Mouse (Mus musculus): ENCODE results near the gene Med13l. TPM values are rescaled to one million over a fixed set of nuclear protein-coding genes. Genes with fewer than 3 reads are reported as not detected.

Med13l gene
- polyA plus RNA-seq, 1 experiment from 2014 or later = 7.0 TPM

- Histone ChIP-seq H3K9ac (ENCODE audit: low read depth, low read length) (no peak overlapping the region), H3K36me3 (ENCODE audit: insufficient read depth, low read length) (no peaks in the 10 kb centered on the region), H3K9me3 (replicated peaks; ENCODE audit: low read length) (no peaks in the 10 kb centered on the region), H3K27ac (no peak overlapping the region), H3K27me3 (ENCODE audit: insufficient read depth, low read length) (no peaks in the 10 kb centered on the region), H3K4me1 (replicated peaks; ENCODE audit: insufficient read depth, low read length) (peaks cover 5% of the 10 kb centered on the region), H3K4me2 (ENCODE audit: low read length) (no peak overlapping the region), H3K4me3 (replicated peaks; ENCODE audit: low read depth, low read length) (no peak overlapping the region)
- ATAC-seq (replicated peaks; ENCODE audit: low FRiP score, low read depth) (no peak), DNase-seq (ENCODE audit: low spot score) (no peak)
- WGBS = 41% methylated on average over 7 of the region's 7 CpGs
- TF ChIP-seq CTCF (IDR thresholded peaks at IDR 0.05; ENCODE audit: low read depth) = no peak
Observed at GRCm38 (mm10) chr5:118529241-118529640, 31.2 kb upstream of the Med13l start.

- no peak overlapping the region for H3K4me2 ChIP-seq (ENCODE audit: low read length)
- no peaks in the 10 kb centered on the region for H3K36me3 ChIP-seq (ENCODE audit: insufficient read depth, low read length)
- DNase-seq (ENCODE audit: low spot score) (no peak), ATAC-seq (replicated peaks; ENCODE audit: low FRiP score, low read depth) (no peak)
- TF ChIP-seq CTCF (IDR thresholded peaks at IDR 0.05; ENCODE audit: low read depth) = no peak
- H3K9me3 ChIP-seq (replicated peaks; ENCODE audit: low read length) = no peaks in the 10 kb centered on the region
- H3K27ac ChIP-seq = no peak overlapping the region
- H3K4me3 ChIP-seq (replicated peaks; ENCODE audit: low read depth, low read length) = no peak overlapping the region
- no peaks in the 10 kb centered on the region for H3K27me3 ChIP-seq (ENCODE audit: insufficient read depth, low read length)
- peaks cover 5% of the 10 kb centered on the region for H3K4me1 ChIP-seq (replicated peaks; ENCODE audit: insufficient read depth, low read length)
- no peak overlapping the region for H3K9ac ChIP-seq (ENCODE audit: low read depth, low read length)
- 7% methylated on average over 13 of the region's 13 CpGs for WGBS
Observed at GRCm38 (mm10) chr5:118532125-118532524, 28.4 kb upstream of the Med13l start.

GRCm38 (mm10) chr5:118532659-118533058 lies 27.8 kb upstream of the Med13l start:
- 53% methylated on average over 14 of the region's 15 CpGs for WGBS
- H3K9ac ChIP-seq (ENCODE audit: low read depth, low read length) = no peak overlapping the region
- ATAC-seq (replicated peaks; ENCODE audit: low FRiP score, low read depth) = no peak

GRCm38 (mm10) chr5:118534407-118534921 lies 26.0 kb upstream of the Med13l start:
- Histone ChIP-seq H3K27ac (no peak overlapping the region), H3K4me1 (replicated peaks; ENCODE audit: insufficient read depth, low read length) (peaks cover 5% of the 10 kb centered on the region), H3K4me3 (replicated peaks; ENCODE audit: low read depth, low read length) (no peak overlapping the region), H3K9me3 (replicated peaks; ENCODE audit: low read length) (no peaks in the 10 kb centered on the region), H3K27me3 (ENCODE audit: insufficient read depth, low read length) (no peaks in the 10 kb centered on the region), H3K4me2 (ENCODE audit: low read length) (no peak overlapping the region), H3K36me3 (ENCODE audit: insufficient read depth, low read length) (no peaks in the 10 kb centered on the region), H3K9ac (ENCODE audit: low read depth, low read length) (no peak overlapping the region)
- ATAC-seq (replicated peaks; ENCODE audit: low FRiP score, low read depth) = no peak
- no peak for TF ChIP-seq CTCF (IDR thresholded peaks at IDR 0.05; ENCODE audit: low read depth)
- DNase-seq (ENCODE audit: low spot score) = no peak
- 49% methylated on average over 9 of the region's 9 CpGs for WGBS

More at GRCm38 (mm10) chr5:118532659-118533058, 27.8 kb upstream of the Med13l start:
- Histone ChIP-seq H3K27me3 (ENCODE audit: insufficient read depth, low read length) (no peaks in the 10 kb centered on the region), H3K4me3 (replicated peaks; ENCODE audit: low read depth, low read length) (no peak overlapping the region), H3K9me3 (replicated peaks; ENCODE audit: low read length) (no peaks in the 10 kb centered on the region), H3K4me1 (replicated peaks; ENCODE audit: insufficient read depth, low read length) (peaks cover 5% of the 10 kb centered on the region), H3K4me2 (ENCODE audit: low read length) (no peak overlapping the region), H3K36me3 (ENCODE audit: insufficient read depth, low read length) (no peaks in the 10 kb centered on the region), H3K27ac (no peak overlapping the region)
- DNase-seq (ENCODE audit: low spot score) = no peak
- no peak for TF ChIP-seq CTCF (IDR thresholded peaks at IDR 0.05; ENCODE audit: low read depth)

GRCm38 (mm10) chr5:118535130-118535529 lies 25.3 kb upstream of the Med13l start:
- no peak overlapping the region for H3K9ac ChIP-seq (ENCODE audit: low read depth, low read length)
- ATAC-seq (replicated peaks; ENCODE audit: low FRiP score, low read depth) = no peak
- no peaks in the 10 kb centered on the region for H3K27me3 ChIP-seq (ENCODE audit: insufficient read depth, low read length)
- 31% methylated on average over 8 of the region's 8 CpGs for WGBS
- H3K4me2 ChIP-seq (ENCODE audit: low read length) = no peak overlapping the region
- no peak for DNase-seq (ENCODE audit: low spot score)
- peaks cover 5% of the 10 kb centered on the region for H3K4me1 ChIP-seq (replicated peaks; ENCODE audit: insufficient read depth, low read length)
- H3K27ac ChIP-seq = no peak overlapping the region
- no peaks in the 10 kb centered on the region for H3K36me3 ChIP-seq (ENCODE audit: insufficient read depth, low read length)
- H3K4me3 ChIP-seq (replicated peaks; ENCODE audit: low read depth, low read length) = no peak overlapping the region
- no peak for TF ChIP-seq CTCF (IDR thresholded peaks at IDR 0.05; ENCODE audit: low read depth)
- H3K9me3 ChIP-seq (replicated peaks; ENCODE audit: low read length) = no peaks in the 10 kb centered on the region

- H3K9me3 ChIP-seq (replicated peaks; ENCODE audit: low read length) = no peaks in the 10 kb centered on the region
- ATAC-seq (replicated peaks; ENCODE audit: low FRiP score, low read depth) (no peak), DNase-seq (ENCODE audit: low spot score) (no peak)
- TF ChIP-seq CTCF (IDR thresholded peaks at IDR 0.05; ENCODE audit: low read depth) = no peak
- no peak overlapping the region for H3K9ac ChIP-seq (ENCODE audit: low read depth, low read length)
- H3K4me2 ChIP-seq (ENCODE audit: low read length) = no peak overlapping the region
- H3K4me3 ChIP-seq (replicated peaks; ENCODE audit: low read depth, low read length) = no peak overlapping the region
- no peaks in the 10 kb centered on the region for H3K27me3 ChIP-seq (ENCODE audit: insufficient read depth, low read length)
- 17% methylated on average over 5 of the region's 5 CpGs for WGBS
- H3K27ac ChIP-seq = no peak overlapping the region
- H3K36me3 ChIP-seq (ENCODE audit: insufficient read depth, low read length) = no peaks in the 10 kb centered on the region
- no peaks in the 10 kb centered on the region; the same call in 1 of the 2 replicates for H3K4me1 ChIP-seq (replicated peaks; ENCODE audit: insufficient read depth, low read length)
Observed at GRCm38 (mm10) chr5:118538487-118538886, 22.0 kb upstream of the Med13l start.

- H3K4me1 ChIP-seq (replicated peaks; ENCODE audit: insufficient read depth, low read length) = no peaks in the 10 kb centered on the region
- 88% methylated on average over 2 of the region's 2 CpGs for WGBS
- no peaks in the 10 kb centered on the region for H3K36me3 ChIP-seq (ENCODE audit: insufficient read depth, low read length)
- H3K27ac ChIP-seq = no peak overlapping the region
- TF ChIP-seq CTCF (IDR thresholded peaks at IDR 0.05; ENCODE audit: low read depth) = no peak
- ATAC-seq (replicated peaks; ENCODE audit: low FRiP score, low read depth) (no peak), DNase-seq (ENCODE audit: low spot score) (no peak)
- H3K9me3 ChIP-seq (replicated peaks; ENCODE audit: low read length) = no peaks in the 10 kb centered on the region
- no peak overlapping the region for H3K4me2 ChIP-seq (ENCODE audit: low read length)
- H3K4me3 ChIP-seq (replicated peaks; ENCODE audit: low read depth, low read length) = no peak overlapping the region
- no peak overlapping the region for H3K9ac ChIP-seq (ENCODE audit: low read depth, low read length)
- no peaks in the 10 kb centered on the region for H3K27me3 ChIP-seq (ENCODE audit: insufficient read depth, low read length)
Observed at GRCm38 (mm10) chr5:118543816-118544215, 16.7 kb upstream of the Med13l start.

All from kidney, postnatal 0 days (tissue).